Mouse (Mus musculus) forebrain, postnatal 0 days (tissue): Measurements from ENCODE around the gene Gatd1. TPM values are rescaled to one million over a fixed set of nuclear protein-coding genes. Genes with fewer than 3 reads are reported as not detected.

Experiments used
- ATAC-seq: fragments of 200-750 bp; cut with Nextera tagmentation; 2 replicates; pipeline ENCODE4 v1.8.0; 2017; ENCODE audit warnings: mild to moderate bottlenecking, moderate library complexity
- DNase-seq: peaks from one replicate; pipeline ENCODE4 v3.0.0-alpha.2; 2015
- H3K27ac ChIP-seq: fragments of 300-500 bp; sonication (generic); 2 replicates; pipeline ENCODE4 v1.5.1; 2014; ENCODE audit warnings: low read depth, mild to moderate bottlenecking, antibody characterized with exemption, low read length, moderate library complexity, mixed read lengths
- H3K27me3 ChIP-seq: fragments of 300-500 bp; sonication (generic); 2 replicates; pipeline ENCODE4 v1.6.1; 2014; ENCODE audit warnings: mild to moderate bottlenecking, low read length, mixed read lengths; ENCODE audit not compliant: insufficient read depth
- H3K36me3 ChIP-seq: fragments of 300-500 bp; sonication (generic); 2 replicates; pipeline ENCODE4 v1.6.1; 2014; ENCODE audit warnings: mild to moderate bottlenecking, moderate library complexity; ENCODE audit not compliant: insufficient read depth
- H3K4me1 ChIP-seq: fragments of 300-500 bp; sonication (generic); 2 replicates; pipeline ENCODE4 v1.6.1; 2014; ENCODE audit warnings: antibody characterized with exemption; ENCODE audit not compliant: insufficient read depth
- H3K4me2 ChIP-seq: fragments of 300-500 bp; sonication (generic); 2 replicates; pipeline ENCODE4 v1.6.1; 2014; ENCODE audit warnings: low read depth, mild to moderate bottlenecking, moderate library complexity
- H3K4me3 ChIP-seq: fragments of 300-500 bp; sonication (generic); 2 replicates; pipeline ENCODE4 v1.5.1; 2014; ENCODE audit warnings: low read depth, low read length, mixed read lengths
- H3K9ac ChIP-seq: fragments of 300-500 bp; sonication (generic); 2 replicates; pipeline ENCODE4 v1.6.1; 2014; ENCODE audit warnings: mild to moderate bottlenecking
- H3K9me3 ChIP-seq: fragments of 300-500 bp; sonication (generic); 2 replicates; pipeline ENCODE4 v1.6.1; 2016; ENCODE audit warnings: low read length
- CTCF ChIP-seq: sonication (generic); IDR thresholded peaks from 2 replicates; pipeline ENCODE4 v1.5.1; 2016; ENCODE audit warnings: antibody characterized with exemption, control low read depth, low read depth
- WGBS: fragments of 180-500 bp; shearing (Covaris S2); extraction: QIAGEN DNeasy Blood & Tissue Kit; methylation state at CpG from one replicate; pipeline ENCODE4 v1.1.7; 2014; 5-methylcytosine and 5-hydroxymethylcytosine counted together
- polyA plus RNA-seq: library from polyadenylated mRNA; unstranded; fragments of >200 nt; fragmentation: Nextera tagmentation; extraction: Ambion mirVana; gene quantifications from 2 replicates; pipeline ENCODE4 v1.2.1, GENCODE M21; 2015
- total RNA-seq: library from RNA; depleted of rRNA; stranded (reverse); fragments of >200 nt; gene quantifications from 2 replicates; pipeline ENCODE4 v1.2.3, GENCODE M21; 2014

The Gatd1 gene
- total and polyA plus RNA-seq, 2 experiments from 2014 or later, result 56.0 to 65.0 TPM

DNA sequence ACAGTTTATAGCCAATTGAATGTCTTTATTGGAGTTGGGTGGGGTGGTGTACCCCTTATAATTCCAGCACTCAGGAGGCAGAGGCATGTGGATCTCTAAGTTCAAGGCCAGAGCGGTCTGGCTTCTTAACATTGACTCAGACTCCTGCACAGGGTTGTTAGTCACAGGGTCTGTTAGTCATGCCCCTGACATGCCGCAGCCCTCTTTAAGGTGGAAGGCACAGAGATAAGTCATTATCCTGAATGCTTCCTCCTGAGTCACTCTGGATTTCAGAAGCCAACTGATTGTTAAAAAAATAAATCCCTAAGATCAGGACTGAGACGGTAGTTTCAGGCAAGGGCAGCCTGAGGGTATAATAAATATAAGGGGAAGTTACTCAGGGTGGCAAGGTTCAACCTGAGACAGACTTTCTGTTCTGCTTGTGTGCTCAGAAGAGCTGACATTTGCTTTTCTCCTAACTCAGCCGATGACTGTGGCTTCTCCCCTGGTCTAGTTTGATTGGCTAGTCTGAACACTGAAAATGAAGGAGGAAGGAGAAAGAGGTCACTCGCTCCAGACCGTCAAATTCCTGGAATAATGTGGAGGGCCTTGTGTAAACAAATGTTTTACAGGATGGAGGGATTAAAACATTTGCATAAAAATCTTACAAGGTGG is 41.9 kb downstream of the Gatd1 start:
- 79% methylated on average over 6 of the region's 6 CpGs for WGBS
- no peak for TF ChIP-seq CTCF
- Histone ChIP-seq H3K9me3 (no peaks in the 10 kb centered on the region), H3K4me3 (no peak overlapping the region), H3K36me3 (no peaks in the 10 kb centered on the region), H3K4me2 (no peak overlapping the region), H3K9ac (no peak overlapping the region), H3K27me3 (no peaks in the 10 kb centered on the region), H3K27ac (no peak overlapping the region), H3K4me1 (no peaks in the 10 kb centered on the region)
- ATAC-seq (no peak), DNase-seq (no peak)

- DNase-seq, result no peak
- ATAC-seq, result no peak
- no peaks in the 10 kb centered on the region for H3K9me3 ChIP-seq
- H3K27me3 ChIP-seq, result no peaks in the 10 kb centered on the region
- H3K36me3 ChIP-seq, result no peaks in the 10 kb centered on the region
- no peaks in the 10 kb centered on the region for H3K4me1 ChIP-seq
- 62% methylated on average over 5 of the region's 5 CpGs for WGBS
- H3K9ac ChIP-seq, result no peak overlapping the region
- no peak overlapping the region for H3K4me3 ChIP-seq
- H3K4me2 ChIP-seq, result no peak overlapping the region
- TF ChIP-seq CTCF, result no peak
- H3K27ac ChIP-seq, result no peak overlapping the region
Observed at GRCm38 (mm10) chr7:141369918-141370317, 44.0 kb downstream of the Gatd1 start.

- Histone ChIP-seq H3K9me3 (no peaks in the 10 kb centered on the region), H3K27me3 (no peaks in the 10 kb centered on the region), H3K27ac (no peak overlapping the region), H3K4me3 (no peak overlapping the region), H3K4me2 (no peak overlapping the region), H3K9ac (no peak overlapping the region), H3K36me3 (no peaks in the 10 kb centered on the region), H3K4me1 (no peaks in the 10 kb centered on the region)
- TF ChIP-seq CTCF, result no peak
- DNase-seq (no peak), ATAC-seq (no peak)
- WGBS, result 80% methylated on average over 4 of the region's 4 CpGs
Observed at GRCm38 (mm10) chr7:141367358-141367757, 46.6 kb downstream of the Gatd1 start.

DNA sequence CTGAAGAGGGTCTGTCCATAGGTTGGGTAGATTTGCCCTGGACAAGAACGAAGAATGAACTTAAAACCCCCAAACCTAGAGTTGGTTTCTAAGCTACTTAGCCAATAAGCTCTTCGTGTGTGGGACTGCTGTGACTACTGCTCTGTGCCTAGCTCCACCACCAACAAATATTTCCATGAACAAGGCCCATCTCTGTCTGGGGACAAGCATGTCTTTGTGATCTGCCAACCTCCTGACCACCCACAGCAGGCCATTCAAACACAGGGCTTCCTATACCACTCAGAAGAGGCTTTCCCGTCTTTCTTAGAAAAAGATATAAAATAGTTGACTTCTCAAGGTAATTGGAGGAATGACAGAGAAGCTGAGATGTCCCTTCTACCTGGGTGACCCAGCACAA is 48.9 kb downstream of the Gatd1 start:
- ATAC-seq, result no peak
- H3K4me2 ChIP-seq, result no peak overlapping the region
- H3K36me3 ChIP-seq, result no peaks in the 10 kb centered on the region
- DNase-seq, result no peak
- no peak overlapping the region for H3K9ac ChIP-seq
- 64% methylated on average over 3 of the region's 3 CpGs for WGBS
- H3K27ac ChIP-seq, result no peak overlapping the region
- H3K4me1 ChIP-seq, result no peaks in the 10 kb centered on the region
- no peaks in the 10 kb centered on the region for H3K9me3 ChIP-seq
- no peak overlapping the region for H3K4me3 ChIP-seq
- TF ChIP-seq CTCF, result no peak
- no peaks in the 10 kb centered on the region for H3K27me3 ChIP-seq

DNA sequence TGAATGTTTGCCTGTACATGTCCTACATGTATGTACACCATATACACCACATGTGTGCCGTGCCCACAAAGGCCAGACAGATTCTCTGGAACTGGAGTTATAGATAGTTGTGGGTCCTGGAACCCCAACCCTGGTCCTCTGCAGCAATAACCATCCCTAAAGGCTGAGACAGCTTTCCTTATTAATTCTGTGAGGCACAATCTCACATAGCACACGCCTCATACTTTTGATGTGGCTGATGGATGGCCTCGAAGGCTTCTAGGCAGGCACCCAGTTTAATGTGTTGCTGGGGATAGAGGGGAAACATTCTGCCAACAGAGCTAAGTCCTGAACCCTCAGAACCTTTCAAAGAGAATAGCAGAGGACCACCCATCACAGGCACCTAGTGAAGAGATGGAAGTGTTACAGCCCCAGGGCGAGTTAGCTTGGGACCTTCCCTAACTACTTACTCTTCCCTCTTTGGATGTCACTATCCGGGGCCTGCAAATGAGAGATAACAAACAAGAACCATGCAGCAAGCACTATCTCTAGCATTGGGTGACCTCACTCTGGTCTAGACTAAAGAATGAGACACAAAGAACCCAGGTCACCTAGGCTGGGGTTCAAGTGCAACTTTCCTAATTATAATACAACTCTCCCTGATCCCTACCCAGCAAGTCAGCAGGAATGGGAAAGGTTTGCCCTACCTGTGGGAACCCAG is 49.4 kb downstream of the Gatd1 start:
- WGBS, result 90% methylated on average over 5 of the region's 5 CpGs
- no peaks in the 10 kb centered on the region for H3K9me3 ChIP-seq
- no peak for ATAC-seq
- no peak for TF ChIP-seq CTCF
- DNase-seq, result no peak
- no peaks in the 10 kb centered on the region for H3K36me3 ChIP-seq
- no peak overlapping the region for H3K27ac ChIP-seq
- H3K4me2 ChIP-seq, result no peak overlapping the region
- no peak overlapping the region for H3K9ac ChIP-seq
- H3K4me1 ChIP-seq, result no peaks in the 10 kb centered on the region
- H3K4me3 ChIP-seq, result no peak overlapping the region
- no peaks in the 10 kb centered on the region for H3K27me3 ChIP-seq

- TF ChIP-seq CTCF, result no peak
- Histone ChIP-seq H3K4me2 (no peak overlapping the region), H3K27me3 (no peaks in the 10 kb centered on the region), H3K9ac (no peak overlapping the region), H3K4me3 (no peak overlapping the region), H3K4me1 (no peaks in the 10 kb centered on the region), H3K9me3 (no peaks in the 10 kb centered on the region), H3K27ac (no peak overlapping the region), H3K36me3 (no peaks in the 10 kb centered on the region)
- ATAC-seq, result no peak; the same call in 1 of the 2 replicates
- no peak for DNase-seq
- WGBS, result 71% methylated on average over 2 of the region's 2 CpGs
Observed at GRCm38 (mm10) chr7:141363752-141364125, 50.2 kb downstream of the Gatd1 start.

- no peak overlapping the region for H3K4me2 ChIP-seq
- H3K9me3 ChIP-seq, result no peaks in the 10 kb centered on the region
- no peaks in the 10 kb centered on the region for H3K27me3 ChIP-seq
- H3K36me3 ChIP-seq, result no peaks in the 10 kb centered on the region
- WGBS, result 62% methylated on average over 4 of the region's 4 CpGs
- no peak overlapping the region for H3K4me3 ChIP-seq
- H3K9ac ChIP-seq, result no peak overlapping the region
- peak; percentile 82 for TF ChIP-seq CTCF
- no peak overlapping the region for H3K27ac ChIP-seq
- no peaks in the 10 kb centered on the region for H3K4me1 ChIP-seq
- ATAC-seq (peak; percentile 79; the same call in 1 of the 2 replicates), DNase-seq (peak; percentile 83)
Observed at GRCm38 (mm10) chr7:141363106-141363751, 50.7 kb downstream of the Gatd1 start.
